Mouse (Mus musculus) intestine, embryonic 14.5 days (tissue): ENCODE data around the gene Sspo. TPM values are rescaled to one million over a fixed set of nuclear protein-coding genes. Genes with fewer than 3 reads are reported as not detected.

Experiments
- ATAC-seq: fragments of 200-750 bp; cut with Nextera tagmentation; replicated peaks from 2 replicates; pipeline ENCODE4 v1.8.0; 2017; ENCODE audit warnings: low read depth, moderate number of reproducible peaks, moderate TSS enrichment, moderate library complexity; ENCODE audit not compliant: low FRiP score, low TSS enrichment
- DNase-seq: peaks from one replicate; pipeline ENCODE4 v3.0.0-alpha.2; 2018; ENCODE audit warnings: low spot score
- H3K27ac ChIP-seq: fragments of 300-500 bp; sonication (generic); 2 replicates; pipeline ENCODE4 v1.5.1; 2014; ENCODE audit warnings: low read depth, mild to moderate bottlenecking, control low read depth
- H3K27me3 ChIP-seq: fragments of 300-500 bp; sonication (generic); replicated peaks from 2 replicates; pipeline ENCODE4 v1.6.1; 2014; ENCODE audit warnings: low read length, control low read depth; ENCODE audit not compliant: control insufficient read depth, insufficient read depth
- H3K36me3 ChIP-seq: fragments of 300-500 bp; sonication (generic); 2 replicates; pipeline ENCODE4 v1.6.1; 2014; ENCODE audit warnings: low read length, control low read depth; ENCODE audit not compliant: control insufficient read depth, insufficient read depth
- H3K4me1 ChIP-seq: fragments of 300-500 bp; sonication (generic); replicated peaks from 2 replicates; pipeline ENCODE4 v1.6.1; 2014; ENCODE audit warnings: low read length, control low read depth, mixed read lengths; ENCODE audit not compliant: control insufficient read depth, insufficient read depth
- H3K4me2 ChIP-seq: fragments of 300-500 bp; sonication (generic); 2 replicates; pipeline ENCODE4 v1.6.1; 2014; ENCODE audit warnings: low read length
- H3K4me3 ChIP-seq: fragments of 300-500 bp; sonication (generic); 2 replicates; pipeline ENCODE4 v1.5.1; 2014; ENCODE audit warnings: low read depth, low read length, control low read depth, mixed read lengths
- H3K9ac ChIP-seq: fragments of 300-500 bp; sonication (generic); 2 replicates; pipeline ENCODE4 v1.6.1; 2014; ENCODE audit warnings: mild to moderate bottlenecking, low read length
- H3K9me3 ChIP-seq: fragments of 300-500 bp; sonication (generic); 2 replicates; pipeline ENCODE4 v1.6.1; 2016; ENCODE audit warnings: low read length, control low read depth; ENCODE audit not compliant: control insufficient read depth
- WGBS: fragments of 180-500 bp; shearing (Covaris S2); extraction: QIAGEN DNeasy Blood & Tissue Kit; methylation state at CpG from one replicate; pipeline ENCODE4 v1.1.7; 2014; 5-methylcytosine and 5-hydroxymethylcytosine counted together
- polyA plus RNA-seq: library from polyadenylated mRNA; unstranded; fragments of >200 nt; fragmentation: Nextera tagmentation; extraction: Ambion mirVana; gene quantifications from 2 replicates; pipeline ENCODE4 v1.2.1, GENCODE M21; 2014

The Sspo gene
- polyA plus RNA-seq, 1 experiment from 2014 or later: 0.32 TPM

- 68% methylated on average over 10 of the region's 10 CpGs for WGBS
- DNase-seq (no peak), ATAC-seq (no peak)
- Histone ChIP-seq H3K4me2 (no peak overlapping the region), H3K36me3 (peaks cover 96% of the 10 kb centered on the region), H3K4me3 (no peak overlapping the region), H3K27me3 (no peaks in the 10 kb centered on the region), H3K9me3 (no peaks in the 10 kb centered on the region), H3K27ac (no peak overlapping the region), H3K9ac (no peak overlapping the region), H3K4me1 (no peaks in the 10 kb centered on the region)
Observed at GRCm38 (mm10) chr6:48413081-48413480, 34.9 kb upstream of the Sspo start.

- Histone ChIP-seq H3K4me2 (no peak overlapping the region), H3K9me3 (no peaks in the 10 kb centered on the region), H3K9ac (no peak overlapping the region), H3K36me3 (peaks cover 78% of the 10 kb centered on the region), H3K4me3 (no peak overlapping the region), H3K27me3 (no peaks in the 10 kb centered on the region), H3K27ac (no peak overlapping the region), H3K4me1 (no peaks in the 10 kb centered on the region)
- 90% methylated on average over 1 of the region's 1 CpGs for WGBS
- ATAC-seq: no peak
- DNase-seq: no peak
Observed at GRCm38 (mm10) chr6:48414886-48415285, 33.1 kb upstream of the Sspo start.

- 92% methylated on average over 7 of the region's 7 CpGs for WGBS
- H3K4me1 ChIP-seq: no peaks in the 10 kb centered on the region; the same call in 1 of the 2 replicates
- H3K36me3 ChIP-seq: peaks cover 70% of the 10 kb centered on the region
- ATAC-seq (no peak), DNase-seq (no peak)
- H3K9ac ChIP-seq: no peak overlapping the region
- no peaks in the 10 kb centered on the region for H3K9me3 ChIP-seq
- H3K4me2 ChIP-seq: no peak overlapping the region
- no peaks in the 10 kb centered on the region for H3K27me3 ChIP-seq
- no peak overlapping the region for H3K4me3 ChIP-seq
- no peak overlapping the region for H3K27ac ChIP-seq
Observed at GRCm38 (mm10) chr6:48415636-48416035, 32.4 kb upstream of the Sspo start.

- DNase-seq (no peak), ATAC-seq (no peak)
- no peak overlapping the region for H3K27ac ChIP-seq
- no peaks in the 10 kb centered on the region; the same call in 1 of the 2 replicates for H3K4me1 ChIP-seq
- peaks cover 62% of the 10 kb centered on the region for H3K36me3 ChIP-seq
- no peak overlapping the region for H3K9ac ChIP-seq
- no peaks in the 10 kb centered on the region for H3K9me3 ChIP-seq
- H3K4me2 ChIP-seq: no peak overlapping the region
- no peak overlapping the region for H3K4me3 ChIP-seq
- 81% methylated on average over 2 of the region's 2 CpGs for WGBS
- H3K27me3 ChIP-seq: no peaks in the 10 kb centered on the region
Observed at GRCm38 (mm10) chr6:48416486-48416885, 31.5 kb upstream of the Sspo start.

GRCm38 (mm10) chr6:48420647-48421046 is 27.4 kb upstream of the Sspo start:
- Histone ChIP-seq H3K4me1 (no peaks in the 10 kb centered on the region; the same call in 1 of the 2 replicates), H3K9me3 (no peaks in the 10 kb centered on the region), H3K36me3 (peaks cover 21% of the 10 kb centered on the region), H3K27me3 (no peaks in the 10 kb centered on the region), H3K4me3 (no peak overlapping the region), H3K9ac (no peak overlapping the region), H3K4me2 (no peak overlapping the region), H3K27ac (no peak overlapping the region)
- WGBS: 15% methylated on average over 2 of the region's 2 CpGs
- ATAC-seq (no peak), DNase-seq (no peak)

GRCm38 (mm10) chr6:48423336-48423735 is 24.7 kb upstream of the Sspo start:
- no peak overlapping the region for H3K4me3 ChIP-seq
- DNase-seq (no peak), ATAC-seq (no peak)
- H3K27ac ChIP-seq: no peak overlapping the region
- H3K9ac ChIP-seq: no peak overlapping the region
- no peak overlapping the region for H3K4me2 ChIP-seq
- H3K27me3 ChIP-seq: no peaks in the 10 kb centered on the region
- no peaks in the 10 kb centered on the region; the same call in 1 of the 2 replicates for H3K36me3 ChIP-seq
- no peaks in the 10 kb centered on the region for H3K9me3 ChIP-seq
- H3K4me1 ChIP-seq: no peaks in the 10 kb centered on the region; the same call in 1 of the 2 replicates
- WGBS: 82% methylated on average over 3 of the region's 3 CpGs

GRCm38 (mm10) chr6:48424074-48424473 is 24.0 kb upstream of the Sspo start:
- Histone ChIP-seq H3K27me3 (no peaks in the 10 kb centered on the region), H3K4me2 (no peak overlapping the region), H3K9me3 (no peaks in the 10 kb centered on the region), H3K4me1 (no peaks in the 10 kb centered on the region; the same call in 1 of the 2 replicates), H3K9ac (no peak overlapping the region), H3K4me3 (no peak overlapping the region), H3K27ac (no peak overlapping the region), H3K36me3 (no peaks in the 10 kb centered on the region)
- no peak for ATAC-seq
- DNase-seq: no peak
- WGBS: 68% methylated on average over 5 of the region's 5 CpGs

GRCm38 (mm10) chr6:48426956-48427355 is 21.1 kb upstream of the Sspo start:
- WGBS: 74% methylated on average over 5 of the region's 5 CpGs
- no peak overlapping the region for H3K4me2 ChIP-seq
- no peaks in the 10 kb centered on the region for H3K36me3 ChIP-seq
- no peaks in the 10 kb centered on the region for H3K27me3 ChIP-seq
- ATAC-seq (no peak), DNase-seq (no peak)
- no peaks in the 10 kb centered on the region for H3K4me1 ChIP-seq
- H3K9me3 ChIP-seq: no peaks in the 10 kb centered on the region
- no peak overlapping the region for H3K9ac ChIP-seq
- no peak overlapping the region for H3K4me3 ChIP-seq
- H3K27ac ChIP-seq: no peak overlapping the region

GRCm38 (mm10) chr6:48428769-48429557 is 19.1 kb upstream of the Sspo start:
- H3K9ac ChIP-seq: no peak overlapping the region
- WGBS: 55% methylated on average over 4 of the region's 4 CpGs
- no peak for DNase-seq

More at GRCm38 (mm10) chr6:48428769-48429557, 19.1 kb upstream of the Sspo start:
- Histone ChIP-seq H3K4me3 (no peak overlapping the region), H3K36me3 (no peaks in the 10 kb centered on the region), H3K4me1 (peaks cover 10% of the 10 kb centered on the region; the same call in 1 of the 2 replicates), H3K27ac (no peak overlapping the region), H3K9me3 (no peaks in the 10 kb centered on the region), H3K27me3 (no peaks in the 10 kb centered on the region), H3K4me2 (no peak overlapping the region)
- ATAC-seq: no peak
